Mouse (Mus musculus): ENCODE measurements at regions not wholly inside any gene's neighbourhood (a gene's known extent, or its start where the extent isn't known, plus 50 kb on each side); places are given as distances from the start of the nearest gene placed in this dataset.

DNA sequence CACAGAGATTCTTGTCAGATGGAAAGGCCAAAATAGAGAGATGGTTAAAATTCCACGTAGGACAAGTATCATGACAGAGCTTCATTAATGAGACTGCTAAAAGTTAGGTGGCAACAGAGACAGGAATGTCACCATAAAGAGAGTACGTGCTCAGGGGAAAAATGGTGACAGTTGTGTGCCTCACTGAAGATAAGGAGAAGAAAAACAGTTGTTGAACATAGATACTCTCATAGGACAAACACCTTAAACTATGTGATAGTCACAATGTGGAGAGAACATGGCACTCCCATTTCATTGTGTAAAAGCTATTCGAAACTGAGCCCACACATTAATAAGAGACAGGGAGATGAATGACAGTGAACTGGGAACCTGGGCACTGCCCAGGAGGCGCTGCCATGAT, 66.1 kb upstream of the Eed start:
- Histone ChIP-seq H3K4me1 (ENCODE audit: control insufficient read depth in 1 of 2, insufficient read depth in 2 of 2) (peaks cover 9 to 37% of the 10 kb centered on the region in 2 experiments), H3K79me2 (replicated peaks; ENCODE audit: control insufficient read depth, extremely low read depth, insufficient read depth, poor library complexity, severe bottlenecking) (no peaks in the 10 kb centered on the region), H3K27ac (ENCODE audit: insufficient read depth, low read depth) (no peak overlapping the region), H3K4me3 (replicated peaks in 1 of 3; ENCODE audit: low read depth in 2 of 3, low read length in 2 of 3, poor library complexity in 1 of 3) (no peak overlapping the region), H3K36me3 (replicated peaks in 1 of 2; ENCODE audit: control insufficient read depth in 1 of 2, insufficient read depth in 1 of 2, low read length in 1 of 2) (no peaks in the 10 kb centered on the region), H3K27me3 (replicated peaks) (no peaks in the 10 kb centered on the region), H3K4me2 (ENCODE audit: insufficient read depth, low read depth, poor library complexity, severe bottlenecking) (no peak overlapping the region), H3K9me3 (replicated peaks; ENCODE audit: low read length) (no peaks in the 10 kb centered on the region), H3K9ac (ENCODE audit: insufficient read depth, low read depth) (no peak overlapping the region)
- in situ Hi-C loops (cut with MboI; ENCODE audit: low pct_ligation_motif_present, low pct_unique_long_range_greater_than_20kb, low sequenced_read_pairs) (no loop called here), dilution Hi-C loops (cut with MboI; ENCODE audit: extremely low pct_ligation_motif_present, extremely low pct_unique_long_range_greater_than_20kb, low sequenced_read_pairs) (no loop called here)
- TF ChIP-seq POLR2A (IDR thresholded peaks at IDR 0.05; ENCODE audit: low read depth, low read length) (no peak), TCF12 (IDR thresholded peaks at IDR 0.05; ENCODE audit: low read depth, low read length) (no peak), ZC3H11A (IDR thresholded peaks at IDR 0.05; ENCODE audit: low read depth, low read length) (no peak), BHLHE40 (IDR thresholded peaks at IDR 0.05; ENCODE audit: low read depth, low read length) (no peak), HCFC1 (IDR thresholded peaks at IDR 0.05; ENCODE audit: low read depth, low read length) (no peak), ETS1 (conservative IDR thresholded peaks at IDR 0.05; ENCODE audit: low read depth, low read length) (no peak), RAD21 (IDR thresholded peaks at IDR 0.05; ENCODE audit: low read depth, low read length) (no peak), RCOR1 (conservative IDR thresholded peaks at IDR 0.05; ENCODE audit: low read depth, low read length) (no peak), USF1 (IDR thresholded peaks at IDR 0.05; ENCODE audit: low read depth, low read length) (no peak)
- no peak for DNase-seq (ENCODE audit: extremely low read depth)

DNA sequence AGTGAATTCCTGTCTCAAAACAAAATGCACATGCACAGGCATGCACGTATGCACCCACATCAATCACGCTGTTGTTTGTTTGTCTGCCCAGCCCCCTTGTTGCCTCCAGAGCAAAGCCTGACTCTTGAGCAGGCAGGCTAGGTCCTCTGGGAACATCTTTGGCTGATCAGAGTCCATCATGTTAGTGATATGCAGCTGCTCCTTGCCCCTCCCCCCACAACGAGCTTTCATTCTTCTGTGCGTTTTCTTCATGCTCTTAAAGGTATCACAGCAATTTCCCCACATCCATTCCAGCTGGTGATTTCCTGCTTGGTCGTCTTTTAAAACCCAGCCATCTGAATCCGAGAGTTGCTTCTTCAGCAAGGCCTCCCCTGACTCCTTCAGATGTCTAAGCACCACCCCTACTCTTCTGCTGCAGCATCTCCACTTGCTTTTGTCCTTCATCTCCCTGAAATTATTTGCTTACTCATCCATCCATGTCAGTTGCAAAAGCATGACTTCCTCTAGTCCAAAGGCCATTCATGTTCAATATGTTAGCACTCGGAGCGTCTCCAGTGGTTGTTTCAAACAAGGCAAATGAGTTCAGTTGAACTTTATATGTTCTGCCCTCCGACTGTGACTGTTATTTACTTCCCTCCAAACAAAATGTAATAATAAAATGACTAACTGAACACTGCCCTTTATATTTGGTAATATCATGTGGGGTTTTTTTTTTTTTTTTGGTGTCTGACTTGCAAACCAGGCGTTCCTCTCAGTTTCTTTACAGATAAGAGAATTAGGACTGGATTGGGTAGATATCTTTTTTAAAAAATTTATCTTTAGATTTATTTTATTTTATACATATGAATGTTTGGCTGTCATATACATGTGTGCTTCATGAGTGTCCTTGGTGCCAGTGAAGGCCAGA, 67.9 kb upstream of the Eed start:
- no peak overlapping the region for H3K4me3 ChIP-seq (replicated peaks in 1 of 3; ENCODE audit: low read depth in 2 of 3, low read length in 2 of 3, poor library complexity in 1 of 3)
- no peak overlapping the region for H3K9ac ChIP-seq (ENCODE audit: insufficient read depth, low read depth)
- H3K4me2 ChIP-seq (ENCODE audit: insufficient read depth, low read depth, poor library complexity, severe bottlenecking) = no peak overlapping the region
- no peak overlapping the region for H3K27ac ChIP-seq (ENCODE audit: insufficient read depth, low read depth)
- no peaks in the 10 kb centered on the region for H3K27me3 ChIP-seq (replicated peaks)
- no peaks in the 10 kb centered on the region for H3K36me3 ChIP-seq (replicated peaks in 1 of 2; ENCODE audit: control insufficient read depth in 1 of 2, insufficient read depth in 1 of 2, low read length in 1 of 2)
- no peak for TF ChIP-seq UBTF (IDR thresholded peaks at IDR 0.05; ENCODE audit: low read depth, low read length)
- no peak for TF ChIP-seq JUN (IDR thresholded peaks at IDR 0.05; ENCODE audit: insufficient read depth, low read depth, low read length)
- TF ChIP-seq CHD2 (IDR thresholded peaks at IDR 0.05; ENCODE audit: low read length) = 0 out of 2 replicates have a peak, but pooled peaks have one; percentile 36
- H3K79me2 ChIP-seq (replicated peaks; ENCODE audit: control insufficient read depth, extremely low read depth, insufficient read depth, poor library complexity, severe bottlenecking) = no peaks in the 10 kb centered on the region
- H3K9me3 ChIP-seq (replicated peaks; ENCODE audit: low read length) = no peaks in the 10 kb centered on the region
- dilution Hi-C loops (cut with MboI; ENCODE audit: extremely low pct_ligation_motif_present, extremely low pct_unique_long_range_greater_than_20kb, low sequenced_read_pairs) (no loop called here), in situ Hi-C loops (cut with MboI; ENCODE audit: low pct_ligation_motif_present, low pct_unique_long_range_greater_than_20kb, low sequenced_read_pairs) (no loop called here)
- DNase-seq (ENCODE audit: extremely low read depth) = no peak
- peaks cover 8 to 33% of the 10 kb centered on the region in 2 experiments for H3K4me1 ChIP-seq (ENCODE audit: control insufficient read depth in 1 of 2, insufficient read depth in 2 of 2)

DNA sequence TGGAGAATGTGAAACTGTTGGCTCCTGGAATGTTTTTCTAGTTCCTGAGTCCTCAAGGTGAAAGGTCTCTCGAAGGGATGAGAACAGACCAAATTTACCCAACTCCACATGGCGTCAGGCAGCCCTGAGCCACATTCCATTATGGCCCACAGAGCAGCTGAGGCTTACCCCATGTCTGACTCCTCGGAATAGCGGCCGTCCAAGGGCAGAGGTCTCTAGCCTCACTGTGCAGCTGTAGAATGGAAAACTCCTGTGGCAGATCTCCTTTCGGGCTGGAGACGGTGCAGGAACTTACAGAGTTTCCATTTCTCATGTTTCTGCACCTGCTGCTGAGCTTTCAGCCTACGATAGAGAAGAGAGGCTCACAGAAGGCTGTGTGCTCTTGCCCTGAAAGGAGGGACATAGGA, 69.1 kb upstream of the Eed start:
- Histone ChIP-seq H3K27me3 (replicated peaks) (no peaks in the 10 kb centered on the region), H3K27ac (ENCODE audit: insufficient read depth, low read depth) (no peak overlapping the region), H3K4me1 (ENCODE audit: control insufficient read depth in 1 of 2, insufficient read depth in 2 of 2) (peaks cover 14 to 44% of the 10 kb centered on the region in 2 experiments), H3K79me2 (replicated peaks; ENCODE audit: control insufficient read depth, extremely low read depth, insufficient read depth, poor library complexity, severe bottlenecking) (no peaks in the 10 kb centered on the region), H3K4me3 (replicated peaks in 1 of 3; ENCODE audit: low read depth in 2 of 3, low read length in 2 of 3, poor library complexity in 1 of 3) (no peak overlapping the region), H3K4me2 (ENCODE audit: insufficient read depth, low read depth, poor library complexity, severe bottlenecking) (no peak overlapping the region; the same call in 1 of the 2 replicates), H3K9ac (ENCODE audit: insufficient read depth, low read depth) (no peak overlapping the region), H3K36me3 (replicated peaks in 1 of 2; ENCODE audit: control insufficient read depth in 1 of 2, insufficient read depth in 1 of 2, low read length in 1 of 2) (no peaks in the 10 kb centered on the region), H3K9me3 (replicated peaks; ENCODE audit: low read length) (no peaks in the 10 kb centered on the region)
- in situ Hi-C loops (cut with MboI; ENCODE audit: low pct_ligation_motif_present, low pct_unique_long_range_greater_than_20kb, low sequenced_read_pairs) = no loop called here
- dilution Hi-C loops (cut with MboI; ENCODE audit: extremely low pct_ligation_motif_present, extremely low pct_unique_long_range_greater_than_20kb, low sequenced_read_pairs) = no loop called here
- DNase-seq (ENCODE audit: extremely low read depth) = peak; percentile 38
- TF ChIP-seq MXI1 (IDR thresholded peaks at IDR 0.05; ENCODE audit: low read depth, low read length) (no peak), ZNF384 (IDR thresholded peaks at IDR 0.05; ENCODE audit: low read depth, low read length) (no peak), GABPA (IDR thresholded peaks at IDR 0.05; ENCODE audit: insufficient replicate concordance, low read depth, low read length) (no peak), CHD1 (IDR thresholded peaks at IDR 0.05; ENCODE audit: low read depth, low read length) (no peak), USF2 (conservative IDR thresholded peaks at IDR 0.05; ENCODE audit: low read depth, low read length) (no peak), CHD2 (IDR thresholded peaks at IDR 0.05; ENCODE audit: low read length) (no peak), KAT2A (IDR thresholded peaks at IDR 0.05; ENCODE audit: insufficient replicate concordance, low read length) (no peak), HCFC1 (IDR thresholded peaks at IDR 0.05; ENCODE audit: low read depth, low read length) (no peak), IRF4 (IDR thresholded peaks at IDR 0.05; ENCODE audit: low read depth, low read length) (peak; percentile 34), SMC3 (IDR thresholded peaks at IDR 0.05; ENCODE audit: low read depth, low read length) (no peak), MYC (IDR thresholded peaks at IDR 0.05; ENCODE audit: low read depth, low read length) (no peak), JUND (conservative IDR thresholded peaks at IDR 0.05; ENCODE audit: low read depth, low read length) (no peak), EP300 (IDR thresholded peaks at IDR 0.05; ENCODE audit: low read length) (peak; percentile 76), MAFK (IDR thresholded peaks at IDR 0.05; ENCODE audit: insufficient replicate concordance, low read length) (no peak), ZC3H11A (IDR thresholded peaks at IDR 0.05; ENCODE audit: low read depth, low read length) (no peak), UBTF (IDR thresholded peaks at IDR 0.05; ENCODE audit: low read depth, low read length) (no peak), PAX5 (IDR thresholded peaks at IDR 0.05; ENCODE audit: low read length) (no peak)

Measured in CH12.LX (cell line).